Mouse (Mus musculus): ENCODE results near the gene Slc23a3. TPM values are rescaled to one million over a fixed set of nuclear protein-coding genes. Genes with fewer than 3 reads are reported as not detected.

Gene Slc23a3
- polyA plus RNA-seq (2012; rRNA removed) = not detected in 2 replicates

DNA sequence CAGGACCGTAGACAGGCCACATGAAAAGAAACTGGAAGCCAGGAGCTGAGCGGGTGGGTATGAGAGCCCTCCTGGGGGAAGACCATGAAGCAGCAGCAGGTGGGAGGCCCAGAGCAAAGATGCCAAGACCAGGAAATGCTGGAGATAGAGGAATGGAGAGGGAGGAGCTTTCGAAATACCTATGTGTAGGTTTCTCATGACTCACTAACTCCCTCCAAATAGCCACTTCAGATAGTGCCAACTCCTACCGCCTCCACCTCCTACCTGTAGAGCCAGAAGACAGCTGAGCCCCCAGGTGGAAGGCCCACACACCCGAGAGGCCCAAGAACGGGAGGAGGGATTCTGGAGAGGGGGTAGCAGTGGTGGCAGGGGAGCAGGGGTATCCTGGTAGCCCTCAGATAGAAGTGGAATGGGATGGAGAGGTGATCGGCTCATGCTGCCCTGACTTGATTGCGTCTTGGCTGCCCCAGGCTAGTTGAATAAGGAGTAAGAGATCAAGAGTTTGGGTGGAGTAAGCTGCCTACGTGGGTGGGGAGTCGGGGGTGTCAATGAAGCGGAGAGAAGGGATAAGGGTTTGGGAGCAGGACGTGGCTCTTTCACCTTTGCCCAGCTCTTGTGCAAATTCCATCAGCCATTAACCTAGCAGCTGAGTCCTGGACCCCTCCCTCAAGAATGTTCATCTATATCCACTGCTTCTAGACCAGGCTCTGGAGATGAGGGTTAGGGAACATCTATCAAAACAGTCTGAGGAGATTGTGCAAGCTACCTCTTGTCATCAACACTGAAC, at the start of gene Slc23a3:
Slc23a3 (minus strand) TSS at position 470 of the 787 bp plus-strand sequence.
- H3K4me1 ChIP-seq (ENCODE audit: control insufficient read depth, insufficient read depth, low read length) = no peaks in the 10 kb centered on the region
- no peaks in the 10 kb centered on the region for H3K36me3 ChIP-seq (ENCODE audit: control insufficient read depth, insufficient read depth, low read length)
- no peak within 1 kb of the TSS for H3K4me3 ChIP-seq (ENCODE audit: control insufficient read depth, low read depth, low read length)
- H3K27ac ChIP-seq (ENCODE audit: control insufficient read depth, insufficient read depth, low read depth, low read length) = no peak within 1 kb of the TSS
- TF ChIP-seq CTCF (IDR thresholded peaks at IDR 0.05; ENCODE audit: control insufficient read depth, insufficient read depth, insufficient replicate concordance, low read depth, low read length) = no peak
- no peak for TF ChIP-seq POLR2A (IDR thresholded peaks at IDR 0.05; ENCODE audit: control insufficient read depth, low read depth, low read length)
- no peaks in the 10 kb centered on the region for H3K27me3 ChIP-seq (ENCODE audit: control insufficient read depth, insufficient read depth, low read length)

- Histone ChIP-seq H3K27me3 (ENCODE audit: control insufficient read depth, insufficient read depth, low read length) (no peaks in the 10 kb centered on the region), H3K36me3 (ENCODE audit: control insufficient read depth, insufficient read depth, low read length) (peaks cover under 1% of the 10 kb centered on the region; the same call in 1 of the 2 replicates), H3K4me3 (ENCODE audit: control insufficient read depth, low read depth, low read length) (no peak overlapping the region), H3K4me1 (ENCODE audit: control insufficient read depth, insufficient read depth, low read length) (peaks cover 11% of the 10 kb centered on the region), H3K27ac (ENCODE audit: control insufficient read depth, insufficient read depth, low read depth, low read length) (no peak overlapping the region)
- 0 out of 2 replicates have a peak, but pooled peaks have one; percentile 9 for TF ChIP-seq CTCF (IDR thresholded peaks at IDR 0.05; ENCODE audit: control insufficient read depth, insufficient read depth, insufficient replicate concordance, low read depth, low read length)
- TF ChIP-seq POLR2A (IDR thresholded peaks at IDR 0.05; ENCODE audit: control insufficient read depth, low read depth, low read length) = no peak
Measured at GRCm38 (mm10) chr1:75182160-75182559, 48.5 kb upstream of the Slc23a3 start.

DNA sequence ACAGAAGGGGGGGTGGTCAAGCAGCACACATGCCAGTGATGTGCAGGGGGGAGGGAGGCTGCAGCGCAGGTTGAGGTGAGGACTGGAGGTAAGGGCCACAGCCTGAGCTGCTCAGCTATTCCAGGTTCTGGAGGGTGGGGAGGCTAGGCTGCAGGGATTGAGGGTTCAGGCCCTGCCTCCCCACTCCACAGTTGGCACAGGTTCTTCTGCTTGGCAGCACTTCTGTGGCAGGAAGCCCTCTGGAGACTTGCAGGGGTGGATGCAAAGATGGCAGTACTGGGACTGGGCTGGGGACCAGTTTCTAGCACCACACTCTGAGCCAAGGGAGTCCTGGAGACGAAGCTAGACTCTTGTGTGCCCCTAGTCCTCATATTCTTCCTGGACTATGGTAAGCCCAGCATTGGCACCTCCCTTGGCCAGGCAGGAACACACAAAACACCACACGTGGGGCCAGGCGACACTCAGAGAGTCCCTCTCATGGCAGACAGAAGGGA, 47.7 kb upstream of the Slc23a3 start:
- TF ChIP-seq CTCF (IDR thresholded peaks at IDR 0.05; ENCODE audit: control insufficient read depth, insufficient read depth, insufficient replicate concordance, low read depth, low read length) (no peak), POLR2A (IDR thresholded peaks at IDR 0.05; ENCODE audit: control insufficient read depth, low read depth, low read length) (no peak)
- no peak overlapping the region for H3K27ac ChIP-seq (ENCODE audit: control insufficient read depth, insufficient read depth, low read depth, low read length)
- no peaks in the 10 kb centered on the region; the same call in 1 of the 2 replicates for H3K36me3 ChIP-seq (ENCODE audit: control insufficient read depth, insufficient read depth, low read length)

DNA sequence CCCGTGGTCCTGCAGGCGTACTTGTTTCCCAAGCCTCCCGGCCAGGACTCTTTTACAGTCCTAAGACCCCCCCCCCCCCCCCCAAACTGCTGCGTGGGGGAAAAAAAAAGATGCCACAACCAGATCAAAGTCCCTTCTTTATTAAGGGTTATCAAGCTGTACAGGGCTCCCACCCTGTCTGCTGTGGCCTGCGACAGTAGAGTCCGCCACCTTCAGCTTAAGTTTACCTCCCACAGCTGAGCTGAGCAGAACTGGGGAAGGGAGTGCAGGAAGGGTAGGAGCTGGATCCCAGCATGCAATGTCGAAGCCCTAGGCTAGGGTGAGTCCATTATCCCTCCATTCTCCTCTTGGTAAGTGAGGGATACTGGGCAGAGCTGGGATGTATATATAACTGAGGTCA, 47.1 kb upstream of the Slc23a3 start:
- H3K4me3 ChIP-seq (ENCODE audit: control insufficient read depth, low read depth, low read length) = no peak overlapping the region
- no peak overlapping the region for H3K27ac ChIP-seq (ENCODE audit: control insufficient read depth, insufficient read depth, low read depth, low read length)
- H3K36me3 ChIP-seq (ENCODE audit: control insufficient read depth, insufficient read depth, low read length) = no peaks in the 10 kb centered on the region; the same call in 1 of the 2 replicates
- no peaks in the 10 kb centered on the region for H3K27me3 ChIP-seq (ENCODE audit: control insufficient read depth, insufficient read depth, low read length)
- H3K4me1 ChIP-seq (ENCODE audit: control insufficient read depth, insufficient read depth, low read length) = peaks cover 11% of the 10 kb centered on the region
- no peak for TF ChIP-seq CTCF (IDR thresholded peaks at IDR 0.05; ENCODE audit: control insufficient read depth, insufficient read depth, insufficient replicate concordance, low read depth, low read length)
- TF ChIP-seq POLR2A (IDR thresholded peaks at IDR 0.05; ENCODE audit: control insufficient read depth, low read depth, low read length) = no peak

More for the DNA sequence above, 47.7 kb upstream of the Slc23a3 start:
- H3K4me1 ChIP-seq (ENCODE audit: control insufficient read depth, insufficient read depth, low read length) = peaks cover 11% of the 10 kb centered on the region
- no peaks in the 10 kb centered on the region for H3K27me3 ChIP-seq (ENCODE audit: control insufficient read depth, insufficient read depth, low read length)
- no peak overlapping the region for H3K4me3 ChIP-seq (ENCODE audit: control insufficient read depth, low read depth, low read length)

- Histone ChIP-seq H3K27ac (ENCODE audit: control insufficient read depth, insufficient read depth, low read depth, low read length) (peak within 1 kb of the TSS; percentile 39), H3K36me3 (ENCODE audit: control insufficient read depth, insufficient read depth, low read length) (no peaks in the 10 kb centered on the region)
- TF ChIP-seq CTCF (IDR thresholded peaks at IDR 0.05; ENCODE audit: control insufficient read depth, insufficient read depth, insufficient replicate concordance, low read depth, low read length) (no peak), POLR2A (IDR thresholded peaks at IDR 0.05; ENCODE audit: control insufficient read depth, low read depth, low read length) (peak; percentile 70; the same call in 1 of the 2 replicates)
Measured at GRCm38 (mm10) chr1:75180105-75180590, 46.5 kb upstream of the Slc23a3 start, which contains the start of gene Abcb6. Abcb6 (minus strand) TSS chr1:75180392.

DNA sequence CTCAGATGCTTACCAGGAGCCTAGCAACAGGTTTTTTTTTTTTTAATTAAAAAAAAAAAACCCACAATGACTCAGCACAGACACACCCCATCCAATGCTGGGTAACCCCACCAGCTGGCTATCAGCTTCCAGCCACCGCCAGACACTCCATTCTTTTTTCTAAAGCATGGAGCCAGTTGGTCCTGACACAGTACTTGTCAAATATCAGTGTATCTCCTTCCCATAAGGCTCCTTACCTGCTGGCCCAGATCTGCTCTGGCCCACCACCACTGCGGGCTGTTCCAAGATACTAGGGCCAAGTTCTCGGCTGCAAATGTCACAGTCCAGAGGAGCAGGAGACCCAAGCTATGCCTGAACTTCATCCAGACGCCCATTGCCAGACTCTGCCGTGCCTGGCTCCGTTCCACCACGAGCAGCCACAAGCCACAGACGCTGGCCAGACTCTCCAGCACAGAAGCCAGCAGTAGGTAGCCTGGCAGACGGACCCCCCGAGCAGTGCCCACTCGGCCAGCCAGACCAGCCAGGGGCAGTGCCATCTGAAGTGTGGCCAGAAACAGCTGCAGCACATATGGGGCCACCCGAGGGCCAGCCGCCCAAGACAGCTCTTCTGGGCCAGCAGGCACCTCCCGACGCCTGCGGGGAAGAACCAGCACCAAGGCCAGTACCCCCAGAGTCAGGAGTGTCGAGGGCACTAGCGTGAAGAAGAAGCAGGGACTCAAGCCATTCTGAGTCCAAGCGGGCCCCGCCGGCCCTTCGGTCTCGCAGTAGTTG, 45.8 kb upstream of the Slc23a3 start:
- peaks cover 11% of the 10 kb centered on the region for H3K4me1 ChIP-seq (ENCODE audit: control insufficient read depth, insufficient read depth, low read length)
- H3K4me3 ChIP-seq (ENCODE audit: control insufficient read depth, low read depth, low read length) = peak overlapping the region; percentile 77
- no peaks in the 10 kb centered on the region for H3K36me3 ChIP-seq (ENCODE audit: control insufficient read depth, insufficient read depth, low read length)
- H3K27ac ChIP-seq (ENCODE audit: control insufficient read depth, insufficient read depth, low read depth, low read length) = peak overlapping the region; percentile 39
- TF ChIP-seq POLR2A (IDR thresholded peaks at IDR 0.05; ENCODE audit: control insufficient read depth, low read depth, low read length) = no peak
- no peak for TF ChIP-seq CTCF (IDR thresholded peaks at IDR 0.05; ENCODE audit: control insufficient read depth, insufficient read depth, insufficient replicate concordance, low read depth, low read length)
- no peaks in the 10 kb centered on the region for H3K27me3 ChIP-seq (ENCODE audit: control insufficient read depth, insufficient read depth, low read length)

More at GRCm38 (mm10) chr1:75180105-75180590, 46.5 kb upstream of the Slc23a3 start, which contains the start of gene Abcb6:
- no peaks in the 10 kb centered on the region for H3K27me3 ChIP-seq (ENCODE audit: control insufficient read depth, insufficient read depth, low read length)
- H3K4me3 ChIP-seq (ENCODE audit: control insufficient read depth, low read depth, low read length) = peak within 1 kb of the TSS; percentile 77
- peaks cover 11% of the 10 kb centered on the region for H3K4me1 ChIP-seq (ENCODE audit: control insufficient read depth, insufficient read depth, low read length)

All from testis, adult 2 months (tissue).